Mouse (Mus musculus) olfactory bulb, adult 2 months (tissue): Measurements from ENCODE around the gene Sipa1l3. TPM values are rescaled to one million over a fixed set of nuclear protein-coding genes. Genes with fewer than 3 reads are reported as not detected.

Experiments used
- H3K27ac ChIP-seq: fragments of 200-500 bp; 2 replicates; pipeline ENCODE4 v1.5.1; 2012; ENCODE audit warnings: low read depth, low read length; ENCODE audit not compliant: insufficient read depth
- H3K4me1 ChIP-seq: fragments of 200-500 bp; 2 replicates; pipeline ENCODE4 v1.6.1; 2012; ENCODE audit warnings: low read length; ENCODE audit not compliant: control insufficient read depth, insufficient read depth
- H3K4me3 ChIP-seq: fragments of 200-500 bp; 2 replicates; pipeline ENCODE4 v1.5.1; 2012; ENCODE audit warnings: mild to moderate bottlenecking, low read depth, low read length, moderate library complexity; ENCODE audit not compliant: insufficient read depth
- CTCF ChIP-seq: fragments of 200-500 bp; IDR thresholded peaks from 2 replicates; pipeline ENCODE4 v1.5.1; 2012; ENCODE audit warnings: low read depth, mild to moderate bottlenecking, low read length, moderate library complexity; ENCODE audit not compliant: insufficient read depth
- POLR2A ChIP-seq: fragments of 200-500 bp; IDR thresholded peaks from 2 replicates; pipeline ENCODE4 v1.6.1; 2012; ENCODE audit warnings: mild to moderate bottlenecking, low read depth, low read length, moderate library complexity; ENCODE audit not compliant: insufficient read depth
- WGBS: fragments of 180-500 bp; shearing (Covaris S2); methylation state at CpG from one replicate; pipeline ENCODE4 v1.1.7; 2018; 5-methylcytosine and 5-hydroxymethylcytosine counted together
- polyA plus RNA-seq: library from polyadenylated mRNA; stranded (reverse); fragments of >200 nt; gene quantifications from 2 replicates; pipeline ENCODE4 v1.2.4, GENCODE M21; 2012; ENCODE audit warnings: low replicate concordance; ENCODE audit not compliant: missing spikeins, insufficient read depth, insufficient read length

Sipa1l3 gene
- polyA plus RNA-seq, 1 experiment, result not detected

DNA sequence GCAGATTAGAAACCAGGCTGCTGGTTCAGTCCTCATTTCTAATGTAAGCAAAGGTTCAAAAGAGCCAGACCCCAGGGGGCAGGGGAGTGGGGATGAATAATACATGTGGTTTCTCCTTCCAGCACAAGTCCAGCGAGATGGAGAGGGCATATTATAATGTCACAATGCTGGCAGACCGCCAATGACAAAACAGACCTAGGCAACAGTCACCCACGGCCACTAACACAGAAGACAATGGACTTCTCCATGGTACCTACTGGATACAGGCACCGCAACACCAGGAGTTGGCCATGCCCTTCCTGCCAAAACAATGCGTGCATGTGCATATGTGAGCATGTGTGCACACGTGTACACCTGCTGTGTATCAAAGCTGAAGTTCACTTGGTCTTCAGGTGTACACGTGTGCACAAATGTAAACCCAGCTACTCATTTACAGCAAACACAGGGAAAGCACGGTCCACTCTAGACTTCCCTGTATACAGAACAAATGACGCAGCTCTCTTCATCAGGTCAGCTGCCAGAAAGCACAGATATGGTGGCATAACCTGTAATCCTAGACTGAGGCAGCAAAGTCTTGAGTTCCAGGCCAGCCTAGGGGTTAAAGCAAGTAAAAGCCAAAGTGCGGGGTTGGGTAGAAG, 21.4 kb downstream of the Sipa1l3 start:
- Histone ChIP-seq H3K4me3 (no peak overlapping the region), H3K4me1 (peaks cover 4% of the 10 kb centered on the region), H3K27ac (no peak overlapping the region)
- TF ChIP-seq CTCF (no peak), POLR2A (no peak)
- WGBS, result 74% methylated on average over 10 of the region's 10 CpGs

- WGBS, result 84% methylated on average over 4 of the region's 4 CpGs
- Histone ChIP-seq H3K4me3 (no peak overlapping the region), H3K4me1 (peaks cover 4% of the 10 kb centered on the region), H3K27ac (no peak overlapping the region)
- no peak for TF ChIP-seq CTCF
- TF ChIP-seq POLR2A, result no peak
These were observed 22.1 kb downstream of the Sipa1l3 start for GRCm38 (mm10) chr7:29496332-29496731.

DNA sequence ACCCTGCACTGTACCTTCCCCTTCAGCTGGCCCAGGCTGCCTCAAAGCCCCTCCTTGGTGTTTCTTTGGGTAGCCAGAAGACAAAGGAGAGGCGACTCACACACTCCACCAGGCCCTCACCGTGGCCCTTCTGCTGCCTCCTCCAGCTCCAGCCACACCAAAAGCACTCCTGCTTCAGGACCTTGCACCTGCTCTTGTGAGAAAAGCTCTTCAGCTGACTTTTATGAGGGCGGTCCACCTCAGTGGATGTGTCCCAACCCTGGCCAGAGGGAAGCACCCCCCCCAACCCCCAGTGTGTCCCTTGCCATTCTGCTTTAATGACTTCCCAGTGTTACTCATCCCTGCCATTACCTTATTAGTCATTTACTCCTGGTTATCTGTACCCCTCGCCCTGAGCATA, 22.6 kb downstream of the Sipa1l3 start:
- Histone ChIP-seq H3K4me3 (no peak overlapping the region), H3K4me1 (peaks cover 6% of the 10 kb centered on the region), H3K27ac (no peak overlapping the region)
- WGBS, result 77% methylated on average over 4 of the region's 4 CpGs
- TF ChIP-seq POLR2A (no peak), CTCF (no peak)

DNA sequence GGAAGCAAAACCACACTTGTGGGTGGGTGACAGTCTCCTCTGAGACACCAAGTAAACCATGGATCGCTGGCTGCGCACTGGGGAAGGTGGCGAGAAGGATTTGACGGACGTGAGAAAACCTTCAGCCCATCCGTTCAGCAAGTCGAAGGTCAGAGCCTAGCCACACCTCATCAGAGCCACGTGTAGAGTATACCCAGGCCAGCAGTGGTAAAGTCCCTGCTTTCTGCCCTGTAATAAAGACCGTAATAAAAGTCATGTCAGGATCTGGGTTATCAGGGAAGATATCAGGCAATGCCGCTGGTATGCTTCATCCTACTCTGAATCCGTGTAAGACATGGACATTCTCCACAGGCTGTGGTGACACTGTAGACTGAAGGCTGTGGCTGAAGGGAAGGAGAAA, 23.6 kb downstream of the Sipa1l3 start:
- WGBS, result 97% methylated on average over 11 of the region's 11 CpGs
- TF ChIP-seq POLR2A (no peak), CTCF (no peak)

GRCm38 (mm10) chr7:29494015-29494414, 24.4 kb downstream of the Sipa1l3 start:
- H3K27ac ChIP-seq, result no peak overlapping the region
- TF ChIP-seq POLR2A (no peak), CTCF (no peak)
- WGBS, result 85% methylated on average over 5 of the region's 5 CpGs
- H3K4me3 ChIP-seq, result no peak overlapping the region
- peaks cover 12% of the 10 kb centered on the region for H3K4me1 ChIP-seq

More for the DNA sequence above, 23.6 kb downstream of the Sipa1l3 start:
- H3K4me1 ChIP-seq, result peaks cover 10% of the 10 kb centered on the region
- no peak overlapping the region for H3K27ac ChIP-seq
- H3K4me3 ChIP-seq, result no peak overlapping the region

- H3K4me1 ChIP-seq, result peaks cover 12% of the 10 kb centered on the region
- no peak overlapping the region for H3K27ac ChIP-seq
- no peak for TF ChIP-seq POLR2A
- no peak for TF ChIP-seq CTCF
- 38% methylated on average over 1 of the region's 1 CpGs for WGBS
- no peak overlapping the region for H3K4me3 ChIP-seq
These were observed 25.4 kb downstream of the Sipa1l3 start for GRCm38 (mm10) chr7:29492992-29493391.

- Histone ChIP-seq H3K4me1 (peaks cover 12% of the 10 kb centered on the region), H3K4me3 (no peak overlapping the region), H3K27ac (no peak overlapping the region)
- WGBS, result 86% methylated on average over 3 of the region's 3 CpGs
- TF ChIP-seq POLR2A, result no peak
- no peak for TF ChIP-seq CTCF
These were observed 26.6 kb downstream of the Sipa1l3 start for GRCm38 (mm10) chr7:29491861-29492260.

- Histone ChIP-seq H3K4me3 (no peak overlapping the region), H3K27ac (no peak overlapping the region), H3K4me1 (peaks cover 12% of the 10 kb centered on the region)
- 80% methylated on average over 3 of the region's 3 CpGs for WGBS
- TF ChIP-seq CTCF (no peak), POLR2A (no peak)
These were observed 27.0 kb downstream of the Sipa1l3 start for GRCm38 (mm10) chr7:29491471-29491755.

DNA sequence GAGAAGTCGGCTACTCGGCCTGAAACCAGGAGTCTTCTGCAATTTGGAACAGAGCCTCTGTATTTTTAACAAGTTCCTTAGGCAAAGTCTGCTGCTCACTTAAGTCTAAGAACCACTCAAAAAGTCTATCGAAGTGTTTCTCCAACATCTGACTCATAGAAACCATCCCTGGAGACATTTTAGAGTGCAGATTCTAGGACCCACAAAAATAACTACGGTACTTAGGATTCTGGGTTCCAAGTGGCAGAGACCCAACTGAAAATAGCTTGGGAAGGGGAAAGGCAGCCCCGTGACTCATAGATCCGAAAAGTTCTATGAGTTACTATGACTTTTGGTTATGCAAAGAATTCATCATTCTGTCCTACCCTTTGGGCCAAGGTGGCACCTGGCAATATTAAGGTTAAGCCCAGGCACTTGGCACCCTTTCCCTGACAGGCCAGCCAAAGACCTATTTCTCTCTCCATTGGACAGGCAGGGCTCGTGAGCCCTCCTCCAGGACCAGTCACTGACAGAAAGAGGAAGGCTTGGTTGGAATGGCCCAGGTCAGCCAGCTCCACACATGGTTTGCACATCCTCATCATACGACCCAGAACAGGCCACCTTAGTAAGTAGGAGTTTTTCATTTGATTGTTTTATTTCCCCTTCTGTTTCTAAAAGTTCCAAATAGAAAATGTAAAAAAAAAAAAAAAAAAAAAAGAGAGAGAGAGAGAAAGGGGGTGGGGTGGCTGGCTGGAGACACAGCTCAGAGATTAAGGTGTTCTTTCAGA, 27.6 kb downstream of the Sipa1l3 start:
- Histone ChIP-seq H3K27ac (no peak overlapping the region), H3K4me3 (no peak overlapping the region), H3K4me1 (peaks cover 10% of the 10 kb centered on the region)
- no peak for TF ChIP-seq POLR2A
- TF ChIP-seq CTCF, result no peak
- 53% methylated on average over 8 of the region's 8 CpGs for WGBS

- Histone ChIP-seq H3K27ac (no peak overlapping the region), H3K4me3 (no peak overlapping the region), H3K4me1 (peaks cover 8% of the 10 kb centered on the region)
- 33% methylated on average over 7 of the region's 7 CpGs for WGBS
- no peak for TF ChIP-seq POLR2A
- no peak for TF ChIP-seq CTCF
These were observed 28.6 kb downstream of the Sipa1l3 start for GRCm38 (mm10) chr7:29489851-29490250.
